In genomic region chr6:84383141-84383540, GRCm38 (mm10) we compare ENCODE assay signal across 14 mouse cellular contexts.
"Had no signal": no experiment of that assay in that cellular context is flagged by ENCODE, and none has a peak within 500 bp of the region (broad histone marks: within the 10 kb centered on the region; RNA-seq: fewer than 3 reads in every experiment).

No protein-coding gene starts in this region.

- ATAC-seq: midbrain, embryonic 15.5 days had no signal

- H3K4me2 ChIP-seq: lung, embryonic 14.5 days; midbrain, embryonic 12.5 days; midbrain, embryonic 15.5 days; neural tube, embryonic 12.5 days; stomach, embryonic 15.5 days had no signal

- H3K4me3 ChIP-seq: midbrain, embryonic 10.5 days; midbrain, embryonic 12.5 days; midbrain, embryonic 15.5 days; neural tube, embryonic 12.5 days; stomach, embryonic 15.5 days had no signal

- H3K4me1 ChIP-seq: midbrain, embryonic 10.5 days; midbrain, embryonic 12.5 days; midbrain, embryonic 15.5 days; neural tube, embryonic 12.5 days had no signal

- H3K9me3 ChIP-seq: midbrain, embryonic 10.5 days; midbrain, embryonic 12.5 days; midbrain, embryonic 15.5 days; neural tube, embryonic 12.5 days; stomach, embryonic 15.5 days had no signal

- H3K27me3 ChIP-seq: midbrain, embryonic 12.5 days; midbrain, embryonic 15.5 days; neural tube, embryonic 12.5 days; stomach, embryonic 15.5 days had no signal

- DNase-seq: lung, adult 18-20 months; lung, embryonic 14.5 days; lung, postnatal 10 days; lung, postnatal 4 days; right cerebral cortex, postnatal 14 days; thymus, adult 18-20 months; thymus, postnatal 14 days; thymus, postnatal 36 days had no signal

- H3K27ac ChIP-seq: midbrain, embryonic 10.5 days; midbrain, embryonic 12.5 days; midbrain, embryonic 15.5 days; neural tube, embryonic 12.5 days; stomach, embryonic 15.5 days; stomach, postnatal 0 days had no signal

- H3K9ac ChIP-seq: lung, embryonic 14.5 days; midbrain, embryonic 12.5 days; midbrain, embryonic 15.5 days; neural tube, embryonic 12.5 days; stomach, embryonic 15.5 days had no signal

- H3K36me3 ChIP-seq: midbrain, embryonic 10.5 days; midbrain, embryonic 12.5 days; midbrain, embryonic 15.5 days; neural tube, embryonic 12.5 days; stomach, embryonic 15.5 days had no signal
